Mouse (Mus musculus) liver, embryonic 14.5 days (tissue): ENCODE results near the gene Ccdc34.

Experiments used
- CTCF ChIP-seq: IDR thresholded peaks from 2 replicates; pipeline ENCODE4 v1.5.1; 2016; ENCODE audit warnings: antibody characterized with exemption, low read depth, control low read depth
- EP300 ChIP-seq: IDR thresholded peaks from 2 replicates; pipeline ENCODE4 v1.6.1; 2016; ENCODE audit warnings: antibody characterized with exemption, low read depth

DNA sequence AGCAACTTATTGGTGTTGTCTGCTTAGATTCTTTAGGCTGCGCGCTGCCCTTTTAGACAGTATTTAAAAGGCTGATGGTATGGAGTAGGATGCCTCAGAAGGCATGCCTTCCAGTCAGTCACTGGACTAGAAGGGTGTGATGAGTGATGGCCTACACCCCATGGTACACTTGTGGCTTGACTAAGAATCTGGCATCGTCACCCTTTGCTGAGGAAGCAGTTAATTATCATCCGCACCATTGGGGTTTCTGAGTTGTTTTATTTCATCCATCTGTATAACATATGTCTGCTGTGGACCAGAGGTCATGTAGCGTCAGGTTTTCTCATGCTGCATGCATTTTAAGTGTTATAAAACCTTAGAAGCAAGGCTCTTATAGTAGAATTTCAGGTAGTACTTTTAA, 29.7 kb upstream of the Ccdc34 start:
- TF ChIP-seq CTCF (no peak), EP300 (no peak)
